Mouse (Mus musculus): ENCODE measurements around the gene Atxn7l3.
A peak's percentile ranks its signal among the peaks of the same experiment; 100 is the strongest.

Atxn7l3 gene

DNA sequence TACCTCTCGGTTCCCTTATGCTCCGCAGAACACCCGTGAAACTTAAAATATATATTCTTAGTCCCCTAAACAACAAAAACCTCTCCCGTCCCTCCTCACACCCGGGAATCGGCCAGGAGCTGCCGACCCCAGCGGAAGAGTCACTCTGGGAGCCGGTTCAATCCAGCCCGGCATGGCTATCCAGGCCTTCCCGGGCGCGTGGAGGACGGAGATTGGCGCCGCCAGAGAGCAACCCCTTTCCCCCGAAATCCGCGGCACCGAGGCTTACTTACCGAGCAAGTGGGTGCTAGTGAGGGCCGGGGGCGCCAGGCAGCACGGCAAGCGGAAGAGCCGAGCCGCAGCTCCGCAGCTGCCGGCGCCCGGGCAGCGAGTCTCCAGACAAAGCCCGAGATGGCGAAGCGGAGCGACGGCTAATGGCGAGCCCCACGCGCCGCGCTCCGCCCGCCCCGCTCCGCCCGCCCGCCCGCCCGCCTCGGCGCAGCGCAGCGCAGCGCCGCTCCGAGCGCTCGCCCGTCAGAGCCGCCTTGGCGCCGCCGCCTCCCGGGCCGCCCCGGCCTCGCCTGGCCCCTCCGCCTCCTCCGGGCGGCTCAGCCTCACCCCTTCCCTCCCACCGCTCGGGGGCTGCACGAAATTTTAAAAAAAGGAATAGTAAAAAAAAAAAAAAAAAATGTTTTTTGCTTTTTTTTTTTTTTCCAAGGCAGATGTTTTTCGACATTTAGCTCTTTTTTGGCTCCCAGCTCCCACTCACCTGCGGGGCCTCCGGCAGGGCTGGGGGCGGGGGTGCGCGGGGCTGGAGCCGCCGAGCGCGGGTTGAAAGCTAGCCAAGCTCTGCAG is 22.4 kb upstream of the Atxn7l3 start:
- peak; percentile 73 for DNase-seq (ENCODE audit: low read depth, low spot score)

DNA sequence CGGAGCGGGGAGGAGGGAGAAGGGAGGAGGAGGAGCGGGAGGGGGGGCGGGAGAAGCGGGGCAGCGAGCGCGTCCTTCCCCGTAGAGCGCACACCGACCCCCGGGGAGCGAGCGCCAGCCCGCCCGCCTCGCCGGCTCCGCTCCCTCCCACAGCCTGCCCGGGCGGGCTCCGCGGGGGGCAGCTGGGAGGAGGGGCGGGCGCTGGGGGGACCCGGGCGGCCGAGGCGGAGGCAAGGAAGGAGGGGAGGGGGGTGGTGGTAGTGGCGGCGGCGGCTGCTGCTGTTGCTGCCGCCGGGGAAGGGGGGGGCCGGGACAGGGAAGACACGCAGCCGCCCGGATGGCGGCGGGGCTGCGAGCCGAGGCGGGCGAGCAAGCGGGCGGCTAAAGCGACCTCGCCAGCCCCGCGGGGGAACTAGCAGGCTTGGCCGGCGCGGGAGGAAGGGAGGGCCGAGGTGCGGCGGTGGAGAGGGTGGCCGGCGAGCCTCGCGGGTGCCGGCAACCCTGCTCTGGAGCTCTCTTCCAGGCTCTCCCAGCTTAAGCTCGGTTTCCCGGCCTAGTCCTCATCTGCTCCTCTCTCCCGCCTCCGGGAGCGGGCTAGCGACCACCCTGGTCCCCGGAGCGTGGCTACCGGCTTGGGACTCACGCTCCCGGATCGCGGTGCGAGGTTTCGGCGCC is 21.6 kb upstream of the Atxn7l3 start:
- peak; percentile 82 for DNase-seq (ENCODE audit: low read depth, low spot score)

DNA sequence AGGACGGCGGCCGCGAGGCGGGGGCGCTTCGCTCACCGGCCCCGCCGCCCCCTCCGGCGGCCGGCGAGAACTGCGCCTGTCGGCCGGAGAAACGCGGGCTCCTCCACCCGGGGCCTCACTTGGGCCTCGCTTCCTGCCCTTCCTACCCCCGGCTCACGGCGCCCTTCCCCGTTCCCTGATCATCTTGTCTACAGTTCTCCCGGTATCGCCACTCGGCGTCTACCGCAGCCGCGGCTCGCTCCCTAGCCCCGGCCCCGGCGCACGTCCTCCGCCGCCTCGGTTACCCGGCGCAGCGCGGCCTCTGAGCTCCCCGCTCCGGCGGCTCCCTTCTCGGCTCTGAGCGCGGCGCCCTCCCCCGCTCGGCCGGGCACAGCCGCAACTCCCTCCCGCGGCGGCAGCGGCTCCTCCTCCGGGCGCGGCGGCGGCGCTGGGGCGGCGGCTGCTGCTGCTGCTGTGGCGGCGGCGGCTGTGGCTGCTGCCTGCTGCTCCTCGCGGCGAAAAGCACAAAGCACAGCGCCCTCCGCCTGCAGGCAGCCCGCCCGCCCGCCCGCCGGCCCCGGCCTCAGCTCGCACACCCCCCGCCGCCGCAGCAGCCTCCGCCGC is 21.0 kb upstream of the Atxn7l3 start:
- DNase-seq (ENCODE audit: low read depth, low spot score), result peak; percentile 81

DNA sequence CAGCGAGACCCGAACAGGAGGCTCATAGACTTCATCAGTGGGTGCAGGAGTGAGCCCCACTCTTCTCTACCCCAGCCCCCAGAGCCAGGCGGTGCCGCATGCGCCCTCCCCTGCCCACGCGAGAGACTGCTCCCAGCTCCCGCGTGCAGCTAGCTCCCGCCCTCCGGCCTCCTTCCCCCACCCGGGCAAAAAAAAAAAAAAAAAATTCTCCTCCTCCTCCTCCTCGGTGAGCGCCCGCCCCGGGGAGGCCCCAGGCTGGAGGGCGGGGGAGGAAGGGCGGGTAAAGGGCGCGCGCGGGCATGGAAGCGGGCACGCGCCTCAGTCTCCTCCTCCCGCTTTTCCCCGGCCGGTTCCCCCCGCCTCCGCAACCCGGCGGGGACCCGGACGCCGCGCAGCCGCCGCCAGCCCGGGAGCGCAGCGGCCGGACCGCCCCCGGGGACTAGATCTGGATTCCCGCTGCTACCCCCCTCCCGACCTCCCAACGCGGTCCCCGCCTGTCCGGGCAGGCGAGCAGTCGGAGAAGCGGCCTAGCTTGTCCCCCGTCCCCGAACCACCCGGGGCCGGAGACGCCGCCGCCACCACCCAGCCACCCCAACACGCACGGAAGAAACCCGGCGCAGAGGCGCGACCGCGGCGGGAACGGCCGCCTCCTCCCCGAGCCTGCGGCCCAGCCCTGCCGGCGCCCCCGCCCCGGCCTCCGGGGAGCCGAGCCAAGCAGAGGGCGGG is 20.3 kb upstream of the Atxn7l3 start:
- DNase-seq (ENCODE audit: low read depth, low spot score), result peak; percentile 94

DNA sequence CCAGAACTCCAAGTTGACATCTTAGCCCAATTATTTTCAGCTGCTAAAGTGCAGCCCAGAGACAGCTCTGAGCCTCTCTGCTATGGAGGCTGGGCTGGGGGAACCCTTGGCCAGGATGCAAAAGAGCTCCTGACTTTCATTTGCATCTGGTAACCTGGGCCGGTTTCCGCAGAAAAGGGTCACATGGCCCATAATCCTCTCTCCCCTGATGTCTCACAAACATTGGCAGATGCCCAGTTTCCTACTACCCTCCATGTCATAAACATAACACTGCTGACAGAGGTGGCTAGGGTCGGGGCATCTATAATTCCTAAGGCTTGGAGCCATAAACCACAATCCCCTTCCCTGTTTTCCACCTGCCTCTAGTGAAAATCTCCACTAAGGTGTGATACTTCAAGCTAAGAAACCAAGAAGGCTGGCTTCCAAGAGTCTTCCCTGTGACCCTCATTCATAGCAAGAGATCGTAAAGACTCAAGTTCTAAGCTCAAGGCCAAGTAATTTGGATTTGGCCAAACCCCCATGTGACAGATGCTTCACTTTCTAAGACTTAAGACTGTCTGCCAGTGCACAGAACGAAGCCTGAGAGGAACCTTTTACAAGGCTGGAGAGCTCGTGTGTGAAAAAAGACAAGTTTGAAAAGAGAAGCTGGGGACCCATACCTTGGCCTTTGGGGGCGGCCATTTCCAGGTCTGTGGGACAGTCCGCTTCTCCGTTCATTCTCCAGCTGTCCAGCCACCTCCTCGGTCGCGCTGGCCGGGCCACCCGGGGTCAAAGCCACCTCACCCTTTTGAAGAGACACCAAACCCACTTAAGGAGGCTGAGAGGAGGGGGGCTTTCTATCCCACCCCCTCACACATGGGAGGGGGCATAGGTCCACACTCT is 19.5 kb upstream of the Atxn7l3 start:
- DNase-seq (ENCODE audit: low read depth, low spot score), result peak; percentile 48

DNA sequence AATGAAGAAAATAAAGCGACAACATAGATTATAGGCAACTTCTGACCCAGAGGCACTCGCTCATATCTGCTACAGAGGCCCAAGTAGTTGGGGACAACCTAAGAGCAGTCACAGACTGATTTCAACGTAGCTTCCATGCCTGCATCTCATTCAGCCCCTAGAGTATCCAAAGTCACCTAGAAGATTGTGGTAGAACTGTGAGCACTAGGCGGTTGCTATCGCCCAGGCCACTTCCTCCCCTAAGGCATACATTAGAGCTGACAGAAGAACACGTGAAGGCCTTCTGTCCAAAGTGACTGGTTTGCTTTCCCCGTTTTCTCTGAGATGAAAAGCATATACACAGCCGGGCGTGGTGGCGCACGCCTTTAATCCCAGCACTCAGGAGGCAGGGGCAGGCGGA is 17.9 kb upstream of the Atxn7l3 start:
- no peak for DNase-seq (ENCODE audit: low read depth, low spot score)

DNA sequence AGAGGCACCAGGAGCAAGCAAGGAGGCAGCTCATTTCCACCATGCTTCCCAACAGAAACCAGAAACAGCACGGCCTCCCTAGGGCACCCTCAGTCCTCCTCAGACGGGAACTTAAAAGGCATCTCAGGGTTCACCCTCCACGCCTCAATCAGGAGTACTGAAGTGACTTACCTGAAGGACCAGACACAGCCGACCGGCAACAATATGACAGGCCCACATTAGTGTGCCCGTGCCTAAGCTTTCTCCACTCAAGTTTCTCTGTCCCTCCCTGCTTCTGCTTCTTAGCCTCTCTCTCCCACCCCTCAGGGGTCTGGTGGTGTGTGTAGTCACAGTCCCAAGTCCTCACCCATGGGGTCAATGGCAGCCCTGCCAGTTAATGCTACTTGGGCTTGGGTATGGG is 16.2 kb upstream of the Atxn7l3 start:
- no peak for DNase-seq (ENCODE audit: low read depth, low spot score)

DNA sequence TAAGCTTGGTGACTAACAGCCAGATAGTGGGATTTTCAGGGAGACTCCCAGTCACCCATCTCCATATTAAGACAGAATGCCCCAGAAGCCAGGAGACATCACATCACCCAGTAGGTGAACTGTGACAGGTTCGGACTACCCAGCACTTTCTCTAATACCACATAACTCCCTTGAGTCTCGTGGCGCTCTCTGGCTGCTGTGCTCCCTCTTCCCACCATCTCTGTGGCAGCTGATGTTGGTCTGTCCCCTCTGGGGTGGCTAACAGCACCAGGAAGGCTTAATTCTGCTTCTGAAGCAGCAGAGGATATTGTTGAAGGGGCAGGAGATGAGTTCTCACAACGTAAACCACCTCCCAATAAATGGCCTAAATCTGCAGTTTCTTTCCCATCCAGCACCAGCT is 15.5 kb upstream of the Atxn7l3 start:
- DNase-seq (ENCODE audit: low read depth, low spot score), result peak; percentile 1

DNA sequence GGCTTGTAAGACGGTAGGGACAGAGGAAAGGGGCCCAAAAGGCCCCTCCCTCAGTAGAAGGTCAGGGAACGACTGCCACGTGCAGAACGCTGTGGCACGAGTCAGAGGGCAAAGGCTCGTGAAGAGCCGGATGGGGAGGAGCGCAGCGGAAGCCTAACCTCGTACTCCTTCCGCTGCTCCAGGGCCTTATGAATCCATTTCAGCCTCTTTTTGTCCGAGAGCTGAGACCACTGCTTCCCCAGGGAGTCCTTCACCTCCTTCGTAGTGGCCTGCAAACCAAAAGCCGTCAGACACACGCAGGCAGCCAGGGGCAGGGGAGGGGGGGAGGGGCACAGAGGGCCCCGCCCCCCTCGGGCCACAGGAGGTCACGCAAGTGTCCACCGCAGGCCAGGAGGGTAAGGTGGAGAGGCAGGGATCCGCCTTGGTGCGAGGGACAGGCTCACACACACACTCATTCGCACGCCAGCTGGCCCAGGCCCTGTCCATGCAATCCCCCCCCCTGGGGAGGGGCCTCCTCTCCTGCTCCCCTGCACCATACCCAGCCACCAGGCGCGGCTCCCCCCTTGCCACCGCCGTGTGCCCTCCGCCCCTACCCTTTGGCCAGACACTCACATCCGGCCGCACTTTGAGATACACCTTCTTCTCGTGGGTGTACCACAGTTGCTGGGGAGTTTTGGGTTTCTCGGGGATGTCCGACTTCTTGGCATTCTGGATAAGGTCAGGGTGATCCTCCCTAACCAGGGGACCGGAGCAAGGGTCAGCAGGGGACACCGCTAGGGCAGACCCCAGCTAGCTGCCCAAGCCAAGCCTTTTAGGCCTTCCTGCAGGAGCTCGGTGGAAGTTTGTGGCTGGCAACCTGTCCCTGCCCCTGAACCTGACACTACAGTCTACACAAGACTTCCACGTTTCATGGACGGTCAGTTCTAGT is 14.6 kb upstream of the Atxn7l3 start:
- DNase-seq (ENCODE audit: low read depth, low spot score), result peak; percentile 39

DNA sequence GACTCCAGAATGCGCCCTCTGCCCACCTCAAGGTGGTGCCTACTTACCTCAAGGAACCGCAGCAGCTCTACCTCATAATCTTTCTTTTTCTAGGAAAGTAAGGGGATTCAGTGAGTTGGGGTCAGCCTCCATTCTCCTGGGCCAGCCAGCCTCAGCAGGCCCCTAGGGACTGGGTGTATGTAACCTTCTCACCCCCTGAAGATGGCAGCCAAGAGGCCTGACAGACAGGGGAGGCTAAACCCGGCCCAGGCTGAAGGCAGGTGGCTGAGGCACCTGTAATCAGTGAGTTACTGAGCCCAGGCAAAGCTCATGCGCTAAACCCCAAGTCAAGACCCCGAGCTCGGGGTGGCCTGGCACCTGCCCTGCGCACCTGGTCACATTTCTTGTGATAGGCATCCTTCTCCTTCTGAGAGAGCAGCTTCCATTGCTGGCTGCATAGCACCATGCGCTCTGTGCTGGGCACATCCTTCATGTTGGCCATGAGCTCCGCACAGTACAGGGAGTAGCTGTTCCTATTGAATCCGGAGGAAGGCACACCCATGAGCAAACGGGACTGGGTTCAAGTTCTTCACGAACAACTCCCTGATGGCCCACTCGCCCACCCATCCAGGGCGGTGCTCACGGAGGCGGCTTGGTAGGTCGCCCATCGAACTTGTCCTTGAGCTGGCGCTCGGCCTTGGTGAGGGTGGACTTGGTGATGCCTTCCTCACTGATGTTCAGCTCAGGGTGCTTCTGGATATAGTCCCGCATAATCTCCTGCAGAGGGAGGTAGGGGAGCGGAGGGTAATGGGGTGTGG is 13.6 kb upstream of the Atxn7l3 start:
- DNase-seq (ENCODE audit: low read depth, low spot score), result peak; percentile 46

DNA sequence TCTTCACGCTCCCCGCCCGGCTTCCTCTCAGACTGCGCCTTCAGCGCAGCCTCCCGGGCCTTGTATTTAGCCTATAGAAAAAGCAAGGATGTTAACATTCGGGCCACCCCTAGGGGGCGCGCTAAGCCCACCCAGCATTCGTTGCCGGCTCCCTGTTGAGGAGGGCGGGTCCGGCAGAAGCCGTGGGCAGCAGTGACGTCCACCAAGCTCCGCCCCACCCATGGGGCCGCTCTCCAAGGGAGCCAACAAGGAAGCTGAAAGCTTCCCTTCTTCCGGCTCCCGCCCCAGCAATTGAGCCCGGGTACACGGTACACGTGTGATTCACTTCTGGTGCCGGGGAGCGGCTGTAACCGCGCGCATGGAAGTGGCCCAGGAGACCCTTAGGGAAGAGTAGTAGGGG is 12.5 kb upstream of the Atxn7l3 start:
- DNase-seq (ENCODE audit: low read depth, low spot score), result peak; percentile 98

DNA sequence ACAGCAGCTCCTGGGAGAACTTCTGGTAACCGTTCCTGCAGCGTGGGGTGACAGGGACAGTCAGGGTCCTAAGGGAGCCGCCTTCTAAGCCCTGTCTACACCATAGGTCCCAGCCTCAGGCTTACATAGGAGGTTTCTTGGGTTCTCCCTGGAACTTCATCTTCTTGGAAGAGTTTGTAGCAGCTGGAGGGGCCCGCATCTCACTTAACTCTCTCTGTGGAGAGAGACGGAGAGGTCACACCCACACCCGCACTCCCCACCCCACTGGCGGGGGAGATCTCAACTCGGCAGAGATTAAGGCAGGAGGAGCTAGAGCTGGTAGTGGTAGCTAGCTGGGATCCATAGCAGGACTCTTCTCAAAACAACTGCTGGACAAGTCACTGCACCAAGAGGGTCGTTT is 11.7 kb upstream of the Atxn7l3 start:
- no peak for DNase-seq (ENCODE audit: low read depth, low spot score)

DNA sequence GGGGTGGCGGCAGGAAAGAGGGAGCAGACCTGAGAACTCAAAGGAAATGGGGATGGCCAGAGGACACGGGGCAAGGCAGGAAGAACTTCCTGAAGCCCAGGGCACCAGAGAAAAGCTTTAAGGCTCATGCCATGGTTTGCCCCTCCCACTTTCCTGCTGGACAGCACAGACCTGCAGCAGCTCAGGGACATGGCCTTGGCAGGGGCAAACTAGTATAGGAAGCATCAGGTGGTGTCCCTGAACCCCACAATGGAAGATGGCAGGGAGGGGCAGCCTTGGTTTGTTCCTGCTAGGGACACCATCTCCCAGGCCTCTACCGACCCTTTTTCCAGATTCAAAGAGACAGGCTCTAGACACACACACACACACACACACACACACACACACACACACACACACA is 8.9 kb upstream of the Atxn7l3 start:
- no peak for DNase-seq (ENCODE audit: low read depth, low spot score)

DNA sequence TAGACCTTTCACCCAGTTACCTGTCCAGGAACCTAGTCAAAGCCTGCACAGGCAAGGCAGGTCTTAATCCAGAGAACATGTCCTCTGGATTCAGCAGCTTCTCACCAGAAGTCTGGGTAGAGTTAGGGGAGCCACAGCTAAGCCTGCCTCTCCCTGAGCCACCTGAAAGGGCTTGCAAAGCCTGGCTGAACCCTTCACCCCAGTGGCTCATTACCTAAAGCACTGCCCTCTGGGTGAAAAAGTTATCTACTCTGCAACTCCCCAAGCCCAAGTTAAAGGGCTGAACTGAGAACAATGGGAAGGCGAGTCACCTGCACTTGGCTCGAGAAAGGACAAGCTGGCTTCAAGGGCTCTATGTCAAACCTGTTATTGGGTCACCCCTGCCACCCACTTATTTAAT is 7.7 kb upstream of the Atxn7l3 start:
- DNase-seq (ENCODE audit: low read depth, low spot score), result no peak

DNA sequence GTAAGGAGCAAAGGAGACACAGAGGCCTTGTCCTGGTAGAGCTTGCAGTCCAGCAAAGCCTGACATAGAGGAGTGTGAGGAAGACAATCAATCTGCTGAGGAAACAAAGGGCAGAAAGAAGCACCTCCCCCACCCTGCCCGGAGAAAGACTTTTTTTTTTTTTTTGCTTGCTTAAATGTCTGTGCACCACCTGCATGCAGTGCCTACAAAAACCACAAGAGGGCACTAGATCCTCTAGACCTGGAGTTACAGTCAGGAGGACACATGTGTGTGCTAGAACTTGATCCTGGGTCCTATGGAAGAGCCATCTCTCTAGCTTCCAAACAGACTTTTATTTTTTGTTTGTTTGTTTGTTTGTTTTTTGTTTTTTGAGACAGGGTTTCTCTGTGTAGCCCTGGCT is 3.4 kb upstream of the Atxn7l3 start:
- peak; percentile 80 for DNase-seq (ENCODE audit: low read depth, low spot score)

DNA sequence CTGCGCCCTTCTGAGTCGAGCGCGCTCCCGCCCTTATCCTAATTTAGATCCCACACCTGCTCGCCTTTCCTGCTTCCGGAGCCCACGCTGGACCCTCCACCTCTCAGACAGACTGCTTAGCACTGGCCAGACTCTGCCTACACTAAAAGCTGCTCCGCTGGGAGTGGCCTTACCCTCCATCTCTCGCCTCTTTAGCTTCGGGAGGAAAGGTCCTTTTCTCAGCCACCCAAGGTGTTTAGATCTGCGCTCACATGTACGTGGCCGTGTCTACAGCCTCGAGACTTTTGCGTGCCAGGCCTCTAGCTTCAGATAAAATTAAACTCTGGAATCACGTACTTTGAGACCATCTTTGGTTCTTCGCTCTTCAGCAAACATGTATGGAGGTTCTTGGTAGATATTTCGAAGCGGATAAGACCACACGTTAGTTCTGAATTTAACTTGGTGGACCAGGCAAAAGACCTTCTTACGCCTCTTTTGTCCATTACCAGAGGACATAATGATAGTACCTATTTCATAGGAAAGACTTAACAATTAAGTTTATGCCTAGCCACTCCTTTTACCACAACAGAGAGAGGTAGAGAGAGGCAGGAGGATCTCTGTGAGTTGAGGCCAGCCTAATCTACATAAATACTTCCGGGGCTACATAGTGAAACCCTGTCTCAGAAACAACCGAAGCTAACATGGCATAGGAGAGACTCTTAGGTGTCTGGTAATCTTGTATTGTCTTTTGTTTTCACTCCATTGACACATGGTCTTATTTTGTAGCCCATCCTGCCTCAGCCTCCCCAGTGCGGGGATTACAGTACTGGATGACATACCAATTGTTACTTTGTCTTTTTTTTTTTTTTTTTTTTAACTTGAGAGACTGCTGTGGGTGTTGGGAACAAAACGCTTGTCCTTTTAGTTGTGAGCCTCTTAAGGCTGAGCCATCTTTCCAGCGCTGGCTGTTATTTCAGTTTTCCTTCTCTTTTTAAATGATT is 1.4 kb upstream of the Atxn7l3 start:
- peak; percentile 72 for DNase-seq (ENCODE audit: low read depth, low spot score)

DNA sequence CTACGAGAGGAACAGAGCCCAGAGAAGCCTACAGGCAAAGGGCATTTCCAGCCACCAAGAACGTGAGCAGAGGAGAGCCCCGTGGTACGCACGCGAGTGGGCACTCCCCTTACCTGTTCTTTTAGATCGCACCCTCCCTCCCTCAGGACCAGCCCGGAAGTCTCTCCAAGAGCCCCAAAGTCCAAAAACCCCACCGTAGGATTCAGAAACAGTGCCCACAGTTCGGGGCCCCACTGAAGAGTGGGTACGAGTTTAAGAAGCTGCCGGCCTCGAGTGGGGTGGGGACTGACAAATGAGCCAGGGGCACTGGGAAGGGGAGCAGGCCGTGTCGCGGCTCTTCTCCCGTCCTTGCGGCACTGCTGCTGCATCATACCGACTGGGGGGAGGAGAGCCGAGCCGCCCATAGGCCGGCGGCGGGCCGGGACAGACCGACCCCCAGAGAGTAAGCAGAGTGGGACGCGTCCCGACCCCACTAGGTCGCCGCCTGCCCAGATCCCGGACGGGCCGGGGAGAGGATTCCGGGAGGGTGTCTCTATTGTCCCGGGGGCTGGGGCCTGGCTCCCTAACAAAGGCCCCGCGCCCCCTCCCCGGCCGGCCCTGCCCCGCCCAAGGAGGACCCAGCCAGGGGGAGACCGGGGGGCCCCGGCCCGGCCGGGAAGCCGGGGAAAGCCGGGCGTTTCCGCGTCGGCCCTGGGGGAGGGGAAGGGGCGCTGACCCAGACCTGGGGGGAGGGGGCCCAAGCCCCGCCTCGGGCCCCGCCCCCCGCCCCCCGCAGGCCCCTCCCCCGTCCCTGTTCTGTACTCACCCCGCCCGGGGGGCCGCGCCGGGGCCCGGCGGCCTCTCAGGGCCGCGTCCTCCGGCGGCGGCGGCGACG is 596 bp downstream of the Atxn7l3 start:
- DNase-seq (ENCODE audit: low read depth, low spot score), result peak; percentile 77
